Mouse (Mus musculus) adrenal gland (tissue): ENCODE results near the gene Fam20b.

Experiments
- intact Hi-C: fragments of 180-260 bp; cut with DNase I; formaldehyde crosslinking; loops from one replicate; pipeline ENCODE4 v1.15.1; 2025
- long read RNA-seq, 2 experiments: library from polyadenylated mRNA; unstranded; transcript quantifications; one replicate each; pipeline ENCODE4 v2.0.0; 2020; ENCODE audit warnings: borderline replicate concordance in 1 of 2; ENCODE audit not compliant: insufficient replicate concordance in 1 of 2

Fam20b gene
- long read RNA-seq, experiment 1, full-length matches to known transcripts: 4 of 8 reads
- long read RNA-seq, experiment 1, partial matches to known transcripts: 0 of 8 reads
- long read RNA-seq, experiment 1, other reads (novel, unspliced or antisense): 4 of 8 reads
- long read RNA-seq, experiment 2, full-length matches to known transcripts: 1 of 6 reads
- long read RNA-seq, experiment 2, partial matches to known transcripts: 1 of 6 reads
- long read RNA-seq, experiment 2, other reads (novel, unspliced or antisense): 4 of 6 reads

GRCm38 (mm10) chr1:156718950-156719805, at the start of gene Fam20b:
TSS of gene Fam20b (minus strand) at chr1:156719086.
- intact Hi-C loops: no loop called here

GRCm38 (mm10) chr1:156765311-156765710, 46.4 kb upstream of the Fam20b start:
- intact Hi-C loops: no loop called here

DNA sequence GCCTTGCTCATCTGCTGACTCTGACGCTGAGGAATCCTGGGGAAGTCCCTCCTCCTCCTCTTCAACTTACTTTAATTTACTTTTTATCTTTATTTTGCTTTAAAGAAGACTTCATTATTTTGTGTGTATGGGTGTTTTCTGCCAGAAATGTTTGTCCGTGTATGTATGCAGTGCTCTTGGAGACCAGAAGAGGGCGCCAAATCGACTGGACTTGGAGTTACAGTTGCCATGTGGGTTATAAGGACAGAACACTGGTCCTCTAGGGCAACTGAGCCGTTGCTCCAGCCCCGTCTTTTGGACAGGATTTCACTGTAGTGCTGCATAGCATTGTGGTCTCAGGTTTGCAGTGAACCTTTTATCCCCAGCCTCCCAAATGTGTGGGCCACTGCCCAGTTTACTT, 45.7 kb upstream of the Fam20b start:
- intact Hi-C loops: no loop called here

DNA sequence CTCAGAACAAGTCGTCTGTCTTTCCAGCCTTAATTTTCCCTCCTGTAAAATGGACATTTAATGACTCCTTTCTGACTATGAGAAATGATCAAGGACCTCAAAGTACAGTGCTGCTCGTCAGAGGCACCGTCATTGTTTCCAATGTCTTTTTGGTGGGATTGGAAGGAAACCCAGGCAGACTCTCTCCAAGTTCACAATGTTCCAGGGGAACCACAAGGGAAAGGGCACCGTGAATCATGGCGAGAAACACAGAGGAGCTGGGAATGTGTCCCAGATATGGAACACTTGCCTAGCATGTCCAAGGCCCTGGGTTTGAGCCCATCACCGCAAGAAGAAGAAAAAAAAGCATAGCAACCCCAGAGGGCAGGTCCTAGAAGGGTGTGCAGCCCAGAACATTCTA, 44.4 kb upstream of the Fam20b start:
- intact Hi-C loops: no loop called here

GRCm38 (mm10) chr1:156761430-156761801, 42.5 kb upstream of the Fam20b start:
- intact Hi-C loops: no loop called here

- intact Hi-C loops: no loop called here
These were observed 41.9 kb upstream of the Fam20b start for GRCm38 (mm10) chr1:156760549-156761429.

DNA sequence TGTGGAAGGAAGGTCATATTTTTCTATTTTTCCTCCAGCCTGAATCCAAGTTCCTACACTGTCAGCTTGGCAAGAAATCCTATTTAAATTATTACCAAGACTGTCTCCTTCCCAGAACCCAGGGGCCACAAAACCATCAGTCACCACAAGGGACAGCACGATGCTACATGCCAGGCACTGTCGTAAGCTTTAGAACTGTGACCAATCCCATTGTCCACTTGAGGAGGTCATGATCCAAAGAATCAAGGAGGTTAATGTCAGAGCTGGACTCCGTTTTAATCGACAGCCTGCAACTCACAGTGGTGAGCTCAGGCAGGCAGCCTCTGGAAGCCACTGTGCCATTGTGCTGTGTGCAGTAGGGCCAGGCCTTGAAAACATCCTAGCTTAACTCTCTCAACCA, 39.4 kb upstream of the Fam20b start:
- intact Hi-C loops: no loop called here

DNA sequence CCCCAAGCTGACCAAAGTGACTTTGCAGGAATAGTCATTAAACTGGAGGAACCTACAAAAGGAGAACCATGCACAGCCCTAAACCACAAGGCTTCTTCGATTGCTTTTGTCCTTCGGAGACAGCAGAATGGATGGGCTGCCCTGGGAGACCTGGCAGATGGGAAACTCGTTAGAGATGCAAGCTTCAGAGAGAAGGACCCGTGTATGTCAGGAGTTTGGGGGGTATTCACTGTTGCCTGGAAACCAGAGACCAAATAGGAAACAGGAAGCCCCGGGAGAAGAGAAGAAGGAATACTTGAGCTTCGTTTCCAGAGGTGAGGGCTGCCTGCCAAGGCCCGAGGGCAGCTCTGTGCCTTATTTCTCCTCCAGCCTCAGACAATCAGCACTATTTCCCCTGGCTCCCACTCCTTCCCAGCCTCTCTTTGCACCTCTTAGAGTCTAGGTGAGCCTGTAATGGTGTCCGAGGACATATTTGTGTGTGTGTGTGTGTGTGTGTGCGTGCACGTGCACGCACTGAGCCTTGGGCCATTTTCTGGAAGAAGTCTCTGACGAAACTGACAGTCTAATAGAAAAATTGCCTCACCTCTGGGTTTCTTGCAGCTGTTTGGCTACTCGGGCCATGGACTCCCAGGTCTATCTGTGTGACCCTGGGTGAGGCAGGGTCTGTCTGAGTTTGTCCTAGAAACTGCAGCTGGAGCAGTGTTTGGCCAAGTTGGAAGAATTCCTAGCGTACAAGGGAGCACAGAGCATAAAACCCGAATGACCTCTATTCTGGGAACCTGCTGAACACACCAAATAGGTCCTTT, 35.9 kb upstream of the Fam20b start:
- intact Hi-C loops: no loop called here

DNA sequence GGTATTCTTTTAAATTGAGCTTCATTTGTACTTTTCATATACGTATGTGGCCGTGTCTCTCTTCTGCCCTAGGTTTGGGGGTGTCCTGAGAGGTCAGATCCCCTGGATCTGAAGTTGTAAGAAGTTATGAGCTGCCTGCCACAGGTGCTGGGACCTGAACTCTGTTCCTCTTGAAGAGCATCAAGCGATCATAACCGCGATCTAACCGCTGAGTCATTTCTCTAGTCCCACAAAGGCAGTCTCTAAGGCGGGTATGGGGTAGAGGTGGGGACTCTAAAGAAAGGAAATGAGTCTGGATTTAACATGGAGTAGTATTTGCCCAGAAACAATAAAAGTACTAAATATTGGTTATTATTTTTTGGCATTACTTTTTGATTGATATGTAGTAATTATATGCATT, 34.1 kb upstream of the Fam20b start:
- intact Hi-C loops: no loop called here

DNA sequence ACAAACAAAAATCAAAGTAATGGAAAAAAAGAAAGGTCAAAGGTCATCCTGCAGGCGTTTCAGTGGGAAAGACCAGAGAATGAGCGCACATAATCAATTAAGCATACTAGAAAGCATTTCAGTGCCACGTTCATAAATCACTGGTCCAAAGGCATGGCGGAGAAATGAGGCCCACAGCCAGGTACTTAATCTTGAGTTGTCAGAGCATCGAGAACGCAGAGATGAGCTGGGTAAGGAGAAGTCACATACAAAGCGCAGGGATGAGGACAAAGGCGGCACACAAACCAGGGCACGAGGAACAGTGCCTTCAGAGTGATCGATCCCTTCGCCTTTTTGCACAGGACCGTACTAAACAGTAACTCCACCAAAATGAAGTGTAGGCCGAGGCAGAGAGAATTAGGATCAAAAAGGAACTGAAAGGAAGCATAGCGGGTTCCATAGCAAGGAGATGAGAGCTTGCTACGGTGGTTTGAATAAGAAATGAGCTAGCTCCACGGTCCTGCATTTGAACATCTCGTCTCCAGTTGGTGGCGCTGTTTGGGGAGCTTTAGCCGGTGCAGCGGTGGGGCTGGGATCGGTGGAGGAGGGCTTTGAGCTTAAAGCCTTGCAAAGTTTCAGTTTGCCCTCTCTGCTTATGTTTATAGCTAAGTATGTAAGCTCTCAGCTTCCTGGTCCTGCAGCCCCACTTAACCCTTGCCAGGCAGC, 33.3 kb upstream of the Fam20b start:
- intact Hi-C loops: no loop called here

DNA sequence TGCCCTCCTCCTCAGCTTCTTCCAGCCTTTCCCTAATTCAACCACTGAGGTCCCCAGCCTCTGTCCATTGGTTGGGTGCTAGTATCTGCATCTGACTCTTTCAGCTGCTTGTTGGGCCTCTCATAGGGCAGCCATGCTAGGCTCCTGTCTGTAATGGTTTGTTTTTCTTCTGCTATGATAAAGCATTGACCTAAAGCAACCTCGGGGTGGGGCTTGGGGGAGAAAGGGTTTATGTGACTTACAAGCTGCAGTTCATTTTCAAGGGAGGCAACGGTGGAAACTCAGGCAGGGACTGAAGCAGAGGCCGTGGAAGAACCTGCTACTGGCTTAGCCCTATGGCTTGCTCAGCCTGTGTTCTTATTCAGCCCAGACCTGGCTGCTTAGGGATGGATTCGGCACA, 31.4 kb upstream of the Fam20b start:
- intact Hi-C loops: no loop called here

- intact Hi-C loops: loop anchor here (10.0 kb wide), 1 partner anchor 536 kb away; no protein-coding TSS in a partner anchor
These were observed 30.2 kb upstream of the Fam20b start for GRCm38 (mm10) chr1:156749136-156749535.

DNA sequence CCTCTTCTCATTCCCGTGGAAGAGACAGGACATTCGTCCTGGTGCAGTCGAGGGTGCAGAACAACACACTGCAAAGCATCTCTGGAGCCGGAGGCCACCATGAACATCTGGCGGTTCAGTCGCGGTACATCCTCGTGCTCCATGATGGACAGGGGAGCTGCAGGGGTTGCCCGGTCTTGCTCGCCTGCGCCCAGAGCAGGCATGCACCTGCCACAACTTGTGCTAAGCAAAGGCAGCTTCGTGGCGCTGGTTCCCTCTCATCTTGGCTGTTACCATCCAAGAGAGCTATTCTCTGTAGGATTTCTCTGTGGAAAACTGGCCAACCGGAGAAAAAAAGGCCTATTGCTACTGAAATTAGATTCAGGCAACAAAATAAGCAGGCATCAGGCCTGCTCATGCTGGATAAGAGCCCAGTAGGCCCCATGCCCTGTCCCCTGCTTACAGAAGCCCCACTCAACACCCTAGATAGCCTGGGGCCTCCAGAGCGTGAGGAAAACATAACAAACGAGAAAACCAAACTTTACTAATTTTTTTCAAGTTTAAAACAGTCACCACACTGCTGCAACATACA, 29.6 kb upstream of the Fam20b start:
- intact Hi-C loops: loop anchor here (10.0 kb wide), 1 partner anchor 536 kb away; no protein-coding TSS in a partner anchor

DNA sequence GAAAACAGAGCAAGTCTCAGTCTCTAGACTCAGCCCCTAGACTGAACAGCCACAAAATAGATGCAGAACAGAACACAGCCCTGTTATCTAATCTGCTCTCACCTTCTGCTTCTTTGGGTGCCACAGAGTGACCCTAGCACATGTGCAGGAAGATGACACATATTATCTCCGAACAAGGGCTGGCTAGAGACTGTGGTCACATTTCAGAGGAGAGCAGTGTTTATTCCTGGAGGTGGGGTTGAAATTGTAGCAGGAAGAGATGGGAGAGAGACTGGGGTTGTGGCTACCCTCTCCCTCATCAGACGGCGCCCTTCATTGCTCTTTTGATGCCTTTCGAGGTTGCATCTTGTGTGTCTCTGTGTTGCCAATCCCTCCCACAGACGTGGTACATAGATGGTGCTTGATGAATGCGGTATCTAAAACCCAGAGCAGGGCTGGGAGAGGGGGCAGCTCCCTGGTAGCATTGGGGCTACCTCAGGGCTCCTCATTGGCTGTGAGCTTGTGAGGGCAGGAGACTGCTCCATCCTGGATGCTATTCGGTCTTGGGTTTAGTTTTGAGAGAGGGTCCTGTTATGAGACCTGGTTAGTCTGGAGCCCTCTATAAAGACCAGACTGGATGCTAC, 26.4 kb upstream of the Fam20b start:
- intact Hi-C loops: loop anchor here (10.0 kb wide), 1 partner anchor 540 kb away; no protein-coding TSS in a partner anchor

GRCm38 (mm10) chr1:156741482-156742411, 22.9 kb upstream of the Fam20b start:
- intact Hi-C loops: loop anchor here (2.0 to 10.0 kb wide), 3 partner anchors 166 to 543 kb away; no protein-coding TSS in a partner anchor

- intact Hi-C loops: no loop called here
These were observed 16.9 kb upstream of the Fam20b start for GRCm38 (mm10) chr1:156735788-156736187.

DNA sequence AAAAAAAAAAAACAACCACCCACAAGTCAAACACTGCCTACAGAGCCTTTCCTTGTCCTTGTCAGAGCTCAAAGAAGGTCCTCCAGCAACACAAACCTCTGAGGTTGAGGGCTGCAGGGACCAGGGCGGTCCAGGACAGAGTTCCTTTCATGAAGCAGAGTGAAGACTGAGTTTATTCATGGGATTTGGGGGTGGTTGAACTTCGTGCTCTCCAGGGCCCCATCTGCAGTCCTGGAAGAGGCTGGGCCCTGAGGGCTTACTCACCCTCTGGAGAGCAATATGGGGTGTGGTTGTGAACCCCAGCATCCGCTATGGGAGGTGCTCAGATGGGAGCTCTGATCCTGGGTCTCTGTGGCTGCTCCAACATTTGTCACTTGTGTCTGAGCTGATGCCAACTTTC, 15.1 kb upstream of the Fam20b start:
- intact Hi-C loops: no loop called here

GRCm38 (mm10) chr1:156733559-156733958, 14.7 kb upstream of the Fam20b start:
- intact Hi-C loops: no loop called here
